Mouse (Mus musculus) embryonic fibroblast, embryonic 13.5 days (primary cell): ENCODE measurements around the gene Neu2. TPM values are rescaled to one million over a fixed set of nuclear protein-coding genes. Genes with fewer than 3 reads are reported as not detected.

Experiments used
- H3K27ac ChIP-seq: 2 replicates; pipeline ENCODE4 v1.5.1; 2012; ENCODE audit warnings: low read length, control low read depth, inconsistent platforms; ENCODE audit not compliant: insufficient read depth
- H3K4me1 ChIP-seq: 2 replicates; pipeline ENCODE4 v1.6.1; 2011; ENCODE audit warnings: low read length; ENCODE audit not compliant: control insufficient read depth, insufficient read depth
- H3K4me3 ChIP-seq: 2 replicates; pipeline ENCODE4 v1.5.1; 2011; ENCODE audit warnings: mild to moderate bottlenecking, control low read depth, low read length; ENCODE audit not compliant: insufficient read depth
- CTCF ChIP-seq: IDR thresholded peaks from 2 replicates; pipeline ENCODE4 v1.5.1; 2011; ENCODE audit warnings: mild to moderate bottlenecking, control low read depth, low read length, moderate library complexity, borderline replicate concordance; ENCODE audit not compliant: insufficient read depth
- POLR2A ChIP-seq: IDR thresholded peaks from 2 replicates; pipeline ENCODE4 v1.6.1; 2011; ENCODE audit warnings: low read depth, mild to moderate bottlenecking, control low read depth, low read length, moderate library complexity
- polyA plus RNA-seq: library from polyadenylated mRNA; stranded (reverse); fragments of >200 nt; gene quantifications from 2 replicates; pipeline ENCODE4 v1.2.4, GENCODE M21; 2011; ENCODE audit warnings: low read depth; ENCODE audit not compliant: missing spikeins, insufficient read length

The Neu2 gene
- polyA plus RNA-seq, 1 experiment = not detected

GRCm38 (mm10) chr1:87574785-87575184 is 65.1 kb downstream of the Neu2 start:
- Histone ChIP-seq H3K27ac (no peak overlapping the region), H3K4me1 (no peaks in the 10 kb centered on the region), H3K4me3 (no peak overlapping the region)
- TF ChIP-seq CTCF (no peak), POLR2A (no peak)

DNA sequence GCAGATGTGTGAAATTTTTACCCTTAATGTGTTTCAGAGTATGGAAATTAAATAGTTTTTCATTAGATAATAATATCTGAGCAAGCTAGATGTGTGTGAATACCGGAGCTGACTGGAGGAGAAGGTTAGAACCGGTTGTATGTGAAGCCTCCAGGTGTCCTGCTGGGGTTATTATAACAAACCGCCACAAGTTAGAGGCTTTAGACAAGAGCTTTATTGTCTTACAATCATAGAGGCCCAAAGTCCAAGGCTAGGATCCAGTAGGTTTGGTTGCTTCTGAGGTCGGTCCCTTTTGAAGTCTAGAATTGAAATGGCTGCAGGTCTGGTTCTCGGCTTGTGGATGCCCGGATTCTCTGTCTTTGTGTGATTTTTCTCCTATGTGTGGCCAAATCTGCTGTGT is 69.3 kb downstream of the Neu2 start:
- Histone ChIP-seq H3K4me3 (no peak overlapping the region), H3K27ac (no peak overlapping the region), H3K4me1 (no peaks in the 10 kb centered on the region)
- TF ChIP-seq POLR2A (no peak), CTCF (no peak)

DNA sequence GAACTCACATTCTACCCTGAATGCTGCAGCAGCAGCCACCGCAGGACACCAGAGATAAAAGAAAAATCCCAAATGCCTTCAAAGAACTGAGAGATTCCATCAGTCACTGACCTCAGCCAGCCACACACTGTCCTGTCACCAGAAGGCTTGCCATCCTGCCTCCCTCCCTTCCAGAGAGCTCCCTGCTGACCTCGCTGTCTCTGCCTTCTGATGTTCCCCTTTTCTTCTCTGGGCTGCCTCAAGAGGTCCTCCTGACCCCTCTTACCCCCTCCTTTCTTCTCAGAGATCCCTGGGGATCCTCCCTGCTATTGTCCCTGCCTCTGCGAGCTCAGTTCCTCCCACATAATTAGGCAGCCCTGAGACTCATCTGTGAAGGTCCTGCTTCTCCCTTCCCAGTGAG is 71.1 kb downstream of the Neu2 start:
- TF ChIP-seq CTCF (no peak), POLR2A (no peak)
- Histone ChIP-seq H3K4me1 (no peaks in the 10 kb centered on the region), H3K27ac (no peak overlapping the region), H3K4me3 (no peak overlapping the region)

- H3K4me1 ChIP-seq = no peaks in the 10 kb centered on the region
- TF ChIP-seq CTCF (no peak), POLR2A (no peak)
- no peak overlapping the region for H3K4me3 ChIP-seq
- H3K27ac ChIP-seq = no peak overlapping the region
These were observed 79.5 kb downstream of the Neu2 start for GRCm38 (mm10) chr1:87589162-87589561.

DNA sequence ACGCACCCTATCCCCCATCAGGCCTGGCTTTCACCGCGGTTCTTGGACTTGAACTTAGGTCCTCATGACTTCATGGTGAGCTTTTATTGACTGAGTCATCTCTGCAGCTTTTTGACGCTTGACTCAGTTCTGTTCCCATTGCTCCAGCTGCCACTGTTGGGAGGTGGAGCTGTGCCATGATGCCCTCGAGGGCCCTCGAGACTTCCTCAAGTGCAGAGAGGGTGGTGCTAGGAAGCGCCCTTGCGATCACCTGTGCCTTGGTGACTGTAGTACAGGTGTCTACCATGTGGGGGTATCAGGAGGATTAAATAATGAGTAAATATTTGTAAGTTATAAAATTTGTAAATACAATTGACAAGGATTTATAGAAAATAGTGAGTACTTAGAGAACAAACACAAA is 80.3 kb downstream of the Neu2 start:
- Histone ChIP-seq H3K27ac (no peak overlapping the region), H3K4me1 (0 out of 2 replicates have a peak, but pooled peaks cover 2% of the 10 kb centered on the region), H3K4me3 (no peak overlapping the region)
- no peak for TF ChIP-seq POLR2A
- TF ChIP-seq CTCF = no peak

GRCm38 (mm10) chr1:87594261-87594660 is 84.6 kb downstream of the Neu2 start:
- no peak overlapping the region for H3K4me3 ChIP-seq
- TF ChIP-seq CTCF (no peak), POLR2A (no peak)

DNA sequence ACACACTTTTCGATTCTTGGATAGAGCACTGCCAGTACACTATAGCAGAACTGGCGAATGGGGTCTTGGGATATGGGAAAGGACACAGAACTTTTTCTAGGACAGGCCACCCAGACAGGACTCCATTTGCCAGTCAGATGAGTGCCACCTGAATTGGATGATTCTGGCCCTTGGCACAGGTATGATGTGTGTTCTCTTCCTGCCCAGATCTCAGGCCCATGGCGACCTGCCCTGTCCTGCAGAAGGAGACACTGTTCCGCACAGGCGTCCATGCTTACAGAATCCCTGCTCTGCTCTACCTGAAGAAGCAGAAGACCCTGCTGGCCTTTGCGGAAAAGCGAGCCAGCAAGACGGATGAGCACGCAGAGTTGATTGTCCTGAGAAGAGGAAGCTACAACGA is 85.0 kb downstream of the Neu2 start:
- Histone ChIP-seq H3K4me1 (0 out of 2 replicates have a peak, but pooled peaks cover 2% of the 10 kb centered on the region), H3K4me3 (no peak overlapping the region), H3K27ac (no peak overlapping the region)
- TF ChIP-seq CTCF = no peak

More at GRCm38 (mm10) chr1:87594261-87594660, 84.6 kb downstream of the Neu2 start:
- Histone ChIP-seq H3K27ac (no peak overlapping the region), H3K4me1 (0 out of 2 replicates have a peak, but pooled peaks cover 2% of the 10 kb centered on the region)

GRCm38 (mm10) chr1:87600533-87600932 is 90.8 kb downstream of the Neu2 start:
- TF ChIP-seq POLR2A (no peak), CTCF (no peak)
- H3K4me3 ChIP-seq = no peak overlapping the region
- no peaks in the 10 kb centered on the region for H3K4me1 ChIP-seq
- no peak overlapping the region for H3K27ac ChIP-seq

DNA sequence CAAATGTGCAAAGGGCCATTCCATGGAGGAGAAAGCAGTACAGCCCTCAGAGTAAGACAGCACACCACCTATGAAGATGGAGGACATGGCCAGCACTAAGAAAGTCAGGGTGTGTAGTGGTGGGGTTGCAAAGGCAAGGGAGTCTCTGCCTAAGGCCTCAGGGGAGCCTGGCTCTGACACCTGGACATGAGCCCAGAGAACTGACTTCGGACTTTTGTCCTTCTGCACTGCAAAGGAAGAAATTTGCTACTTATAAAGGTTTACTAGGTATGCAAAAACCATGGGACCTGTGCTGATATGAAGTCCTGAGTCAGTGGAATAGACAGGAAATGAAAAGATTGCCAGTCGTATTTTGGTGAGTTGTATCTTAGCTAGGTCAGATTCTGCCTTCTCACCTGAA is 92.1 kb downstream of the Neu2 start:
- Histone ChIP-seq H3K4me1 (no peaks in the 10 kb centered on the region), H3K27ac (no peak overlapping the region), H3K4me3 (no peak overlapping the region)
- TF ChIP-seq POLR2A = no peak
- TF ChIP-seq CTCF = no peak

GRCm38 (mm10) chr1:87603389-87603788 is 93.7 kb downstream of the Neu2 start:
- Histone ChIP-seq H3K27ac (no peak overlapping the region), H3K4me1 (no peaks in the 10 kb centered on the region), H3K4me3 (no peak overlapping the region)
- TF ChIP-seq CTCF = no peak
- TF ChIP-seq POLR2A = no peak

DNA sequence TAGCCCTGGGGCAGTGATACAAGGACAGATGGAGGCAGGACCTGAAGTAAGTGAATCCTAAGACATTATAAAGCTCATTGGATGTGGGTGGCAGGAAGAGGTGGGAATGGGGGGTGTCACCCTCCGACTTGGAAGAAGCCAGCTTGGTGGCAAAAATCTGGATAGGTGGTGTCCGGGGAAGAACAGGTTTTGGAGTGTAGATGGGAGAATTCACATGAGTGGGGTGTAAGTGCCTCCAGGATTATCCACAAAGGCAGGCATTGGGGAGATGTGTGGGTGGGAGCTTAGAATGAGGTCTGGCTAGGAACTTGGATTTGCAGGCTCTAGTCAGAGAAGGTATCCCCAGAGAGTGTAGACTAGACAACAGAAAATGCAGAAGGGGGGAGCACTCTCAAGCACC is 95.6 kb downstream of the Neu2 start:
- H3K27ac ChIP-seq = no peak overlapping the region
- no peak for TF ChIP-seq CTCF
- no peak for TF ChIP-seq POLR2A
- no peaks in the 10 kb centered on the region for H3K4me1 ChIP-seq
- H3K4me3 ChIP-seq = no peak overlapping the region
